Mouse (Mus musculus) lung, postnatal 14 days (tissue): ENCODE measurements around the gene Krtap4-1.
"Not testable (repeated sequence)": the region's sequence is repeated elsewhere in the genome, so short reads cannot be mapped to it uniquely, and the experiment has no call there.

Experiments used
- DNase-seq: peaks from one replicate; pipeline ENCODE4 v3.0.0; 2021

The Krtap4-1 gene

DNA sequence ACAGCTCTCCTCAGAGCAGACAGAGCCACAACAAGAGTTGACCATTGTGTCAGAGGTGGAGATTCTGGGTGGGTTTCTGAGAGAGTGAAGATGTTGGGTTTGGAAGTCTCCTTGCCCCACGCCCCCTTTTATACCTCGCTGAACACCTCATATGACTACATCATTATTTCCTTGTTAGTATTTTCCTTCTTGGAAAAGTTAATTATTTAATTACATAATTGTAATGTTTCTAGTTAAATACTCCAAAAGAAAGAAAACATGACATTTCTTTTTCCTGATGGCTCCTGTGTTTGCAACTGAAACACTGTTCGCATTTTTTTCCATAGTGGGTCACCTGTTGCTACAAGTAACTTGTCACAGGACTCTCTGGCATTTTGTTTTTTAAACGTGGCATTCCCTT, at the start of gene Krtap4-1:
Krtap4-1 (minus strand) TSS at position 101 of the 400 bp plus-strand sequence.
- DNase-seq: no peak

DNA sequence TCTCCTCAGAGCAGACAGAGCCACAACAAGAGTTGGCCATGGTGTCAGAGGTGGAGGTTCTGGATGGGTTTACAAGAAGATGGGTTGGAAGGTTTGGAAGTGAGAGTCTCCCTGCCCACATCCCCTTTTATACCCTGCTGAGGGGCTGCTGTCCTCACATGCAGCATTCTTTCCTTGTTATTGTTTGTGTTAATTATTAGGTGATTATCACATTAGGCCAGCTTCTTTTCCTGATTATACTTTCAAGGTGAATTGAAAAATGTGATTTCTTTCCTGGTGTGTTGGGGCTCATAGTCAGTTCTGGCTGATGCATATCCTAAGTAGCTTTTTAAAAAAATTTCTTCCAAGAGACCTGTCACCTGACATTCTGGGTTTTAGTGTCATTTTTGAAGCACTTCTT, 37.8 kb upstream of the Krtap4-1 start, which contains the start of gene Krtap4-6:
Krtap4-6 (minus strand) TSS at position 101 of the 400 bp plus-strand sequence.
- no peak for DNase-seq

DNA sequence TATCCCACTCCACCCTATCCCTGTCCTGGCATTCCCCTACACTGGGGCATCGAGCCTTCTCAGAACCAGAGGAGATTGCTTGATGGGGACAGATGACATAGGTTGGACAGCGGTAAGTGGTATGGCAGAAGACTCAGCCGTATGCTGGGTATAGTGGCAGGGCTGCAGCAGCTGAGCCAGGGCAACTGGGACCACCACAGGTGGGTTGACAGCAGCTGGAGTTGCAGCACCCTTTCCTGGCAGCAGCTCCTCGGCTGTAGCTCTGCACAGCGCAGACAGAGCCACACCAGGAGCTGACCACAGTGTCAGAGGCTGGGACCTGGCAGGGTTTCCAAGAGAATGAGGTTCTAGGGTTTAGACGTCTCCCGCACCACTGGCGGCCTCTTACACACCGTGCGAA, 34.8 kb upstream of the Krtap4-1 start:
- no peak for DNase-seq

DNA sequence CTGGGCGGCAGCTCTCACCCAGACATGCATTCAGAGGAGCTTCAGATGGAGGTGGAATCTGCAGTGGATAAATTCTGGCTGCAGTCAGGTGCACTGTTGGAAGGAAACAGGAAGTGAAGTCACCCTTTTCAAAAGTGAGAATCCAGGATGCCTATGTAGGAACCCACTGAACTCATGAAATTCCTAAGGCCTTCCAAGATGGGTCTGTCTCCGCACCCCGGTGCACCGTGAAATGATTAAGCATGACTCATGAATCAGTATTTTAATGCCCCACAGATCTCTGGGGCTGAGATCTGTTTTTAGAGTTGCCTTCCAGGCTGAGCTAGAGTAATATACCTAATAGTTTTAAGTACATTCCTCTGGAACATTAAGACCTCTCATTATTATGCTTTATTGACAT, 31.2 kb upstream of the Krtap4-1 start:
- no peak for DNase-seq

- DNase-seq: not testable (repeated sequence)
These were observed 30.5 kb upstream of the Krtap4-1 start, which contains the start of gene Gm11563 for GRCm38 (mm10) chr11:99658467-99659010. Gene Gm11563, minus strand, starts transcription at chr11:99658960.

GRCm38 (mm10) chr11:99657051-99657450, 29.0 kb upstream of the Krtap4-1 start:
- DNase-seq: no peak

DNA sequence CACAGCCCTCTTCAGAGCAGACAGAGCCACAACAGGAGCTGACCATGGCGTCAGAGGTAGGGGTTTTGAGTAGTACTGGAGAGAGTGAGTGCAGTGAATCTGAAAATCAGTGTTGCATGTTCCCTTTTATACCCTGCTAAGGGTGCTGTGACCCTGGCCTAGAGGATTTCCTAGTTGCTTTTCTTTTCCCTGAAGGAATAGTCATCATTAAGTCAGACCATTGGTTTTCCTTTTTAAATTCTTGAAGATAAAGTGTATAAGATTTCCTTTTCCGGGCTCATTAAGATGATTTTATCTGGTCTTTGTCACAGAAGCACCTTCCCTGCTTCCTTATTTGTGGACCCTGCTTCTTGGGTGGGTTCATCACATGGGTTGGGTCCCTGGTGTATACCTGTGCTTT, 22.1 kb upstream of the Krtap4-1 start, which contains the start of gene Gm11555:
Gm11555 (minus strand) TSS at position 101 of the 400 bp plus-strand sequence.
- DNase-seq: no peak

GRCm38 (mm10) chr11:99646444-99646843, 18.4 kb upstream of the Krtap4-1 start:
- DNase-seq: no peak

DNA sequence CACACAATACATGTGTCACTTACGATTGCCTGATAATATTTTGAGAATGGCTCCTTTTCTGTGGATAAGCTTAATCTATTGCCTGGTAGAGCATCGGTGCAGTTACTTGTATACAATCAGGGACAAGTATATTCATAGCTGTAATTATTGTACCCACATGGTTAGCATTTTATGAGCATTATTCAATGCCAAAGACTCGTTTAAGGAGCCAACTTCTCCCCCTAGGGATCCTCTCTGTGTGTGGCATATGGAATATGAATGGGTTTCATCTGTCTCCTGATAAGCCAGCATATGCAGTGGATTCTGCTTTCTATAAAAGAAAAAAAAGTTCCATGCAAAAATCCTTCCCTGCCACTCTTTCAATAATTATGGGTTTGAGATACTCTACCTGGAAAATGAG, 16.3 kb upstream of the Krtap4-1 start:
- no peak for DNase-seq

GRCm38 (mm10) chr11:99643635-99644139, 15.6 kb upstream of the Krtap4-1 start, which contains the start of gene Krtap4-7:
Gene Krtap4-7, minus strand, starts transcription at chr11:99644089.
- DNase-seq: not testable (repeated sequence)

GRCm38 (mm10) chr11:99640926-99641325, 12.9 kb upstream of the Krtap4-1 start:
- no peak for DNase-seq

GRCm38 (mm10) chr11:99637086-99637485, 9.0 kb upstream of the Krtap4-1 start:
- DNase-seq: no peak

DNA sequence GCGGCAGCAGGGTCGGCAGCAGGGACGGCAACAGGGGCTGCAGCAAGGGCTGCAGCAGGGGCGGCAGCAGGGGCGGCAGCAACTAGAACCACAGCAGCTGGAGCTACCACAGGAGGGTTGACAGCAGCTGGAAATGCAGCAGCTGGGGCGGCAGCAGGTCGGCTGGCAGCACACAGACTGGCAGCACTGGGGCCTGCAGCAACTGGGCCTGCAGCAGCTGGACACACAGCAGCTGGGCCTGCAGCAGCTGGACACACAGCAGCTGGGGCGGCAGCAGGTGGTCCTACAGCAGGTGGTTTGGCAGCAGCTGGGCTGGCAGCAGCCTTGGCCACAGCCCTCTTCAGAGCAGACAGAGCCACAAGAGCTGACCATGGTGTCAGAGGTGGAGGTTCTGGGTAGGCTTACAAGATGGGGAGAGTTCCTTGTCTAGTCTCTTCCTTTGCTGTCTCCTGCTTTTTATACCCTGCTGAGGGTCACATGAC, 6.7 kb upstream of the Krtap4-1 start, which contains the start of gene Krtap4-2:
Krtap4-2 (minus strand) TSS at position 432 of the 482 bp plus-strand sequence.
- DNase-seq: no peak

- DNase-seq: no peak
These were observed 5.3 kb upstream of the Krtap4-1 start for GRCm38 (mm10) chr11:99633293-99633692.

- no peak for DNase-seq
These were observed 2.9 kb upstream of the Krtap4-1 start for GRCm38 (mm10) chr11:99630890-99631289.

DNA sequence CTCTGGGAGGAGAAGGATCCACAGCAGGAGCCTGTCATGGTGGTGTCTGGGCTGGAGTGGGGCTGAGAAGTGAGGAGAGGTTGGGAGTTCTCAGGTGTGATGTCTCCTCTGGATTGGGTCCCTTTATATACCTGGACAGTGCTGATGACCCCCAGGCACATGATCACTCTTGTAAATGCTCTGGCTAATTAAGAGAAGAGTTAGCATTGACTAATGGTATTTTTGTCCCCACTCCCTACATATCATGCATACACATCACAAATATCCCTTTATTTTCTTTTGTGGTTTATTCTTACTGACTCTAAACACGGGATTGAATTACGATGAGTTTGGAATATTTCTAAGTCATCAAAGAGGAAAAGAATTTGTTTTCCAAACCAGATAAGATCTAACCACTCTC, 7.7 kb downstream of the Krtap4-1 start, which contains the start of gene Gm11562:
Gm11562 (minus strand) TSS at position 101 of the 400 bp plus-strand sequence.
- no peak for DNase-seq

DNA sequence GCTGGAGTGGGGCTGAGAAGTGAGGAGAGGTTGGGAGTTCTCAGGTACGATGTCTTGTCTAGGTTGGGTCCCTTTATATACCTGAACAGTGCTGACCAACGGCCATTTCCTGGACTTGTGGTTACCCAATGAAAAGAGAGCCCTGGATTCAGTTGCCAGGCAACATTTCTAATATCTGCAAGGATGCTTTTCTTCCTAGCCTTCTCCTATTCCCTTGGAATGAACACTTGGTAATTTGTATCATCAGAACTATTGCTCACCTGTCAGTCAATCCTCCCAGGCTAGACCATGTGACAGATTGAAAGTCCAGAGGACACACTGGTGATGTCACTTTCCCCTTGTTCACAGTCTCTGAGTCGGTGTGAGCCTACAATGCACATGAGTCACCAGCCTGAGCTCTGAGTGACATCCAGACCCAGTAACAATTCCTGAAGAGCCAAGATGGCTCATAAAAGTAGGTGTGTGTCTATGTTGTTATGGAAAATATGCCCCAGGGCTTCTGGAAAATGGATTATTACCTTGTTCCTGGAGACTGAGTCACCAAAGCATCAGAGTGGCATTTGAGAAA, 13.2 kb downstream of the Krtap4-1 start, which contains the start of gene Krtap2-4:
Krtap2-4 (minus strand) TSS at position 51 of the 568 bp plus-strand sequence.
- DNase-seq: no peak

- DNase-seq: not testable (repeated sequence)
These were observed 17.9 kb downstream of the Krtap4-1 start, which contains the start of gene Gm11937 for GRCm38 (mm10) chr11:99610089-99610488. Gene Gm11937, minus strand, starts transcription at chr11:99610189.

DNA sequence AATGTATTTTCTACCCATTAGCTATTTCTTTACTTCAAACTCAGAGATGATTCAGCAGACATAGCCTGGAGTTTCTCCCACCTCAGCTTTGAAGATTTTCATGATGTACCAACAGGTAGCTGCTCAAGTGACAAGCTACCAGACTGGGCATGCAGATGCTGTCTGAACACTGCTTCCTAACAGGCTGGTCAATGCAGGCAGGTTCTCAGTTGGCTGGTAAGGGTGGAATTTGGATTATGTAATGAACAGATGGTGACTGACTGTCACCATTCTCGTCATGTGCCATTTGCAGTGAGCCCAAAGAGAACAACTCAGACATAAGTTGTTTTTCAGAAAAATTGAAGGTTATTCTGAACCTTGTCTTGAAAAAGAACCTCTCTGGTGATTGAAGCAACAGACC, 18.9 kb downstream of the Krtap4-1 start:
- no peak for DNase-seq

DNA sequence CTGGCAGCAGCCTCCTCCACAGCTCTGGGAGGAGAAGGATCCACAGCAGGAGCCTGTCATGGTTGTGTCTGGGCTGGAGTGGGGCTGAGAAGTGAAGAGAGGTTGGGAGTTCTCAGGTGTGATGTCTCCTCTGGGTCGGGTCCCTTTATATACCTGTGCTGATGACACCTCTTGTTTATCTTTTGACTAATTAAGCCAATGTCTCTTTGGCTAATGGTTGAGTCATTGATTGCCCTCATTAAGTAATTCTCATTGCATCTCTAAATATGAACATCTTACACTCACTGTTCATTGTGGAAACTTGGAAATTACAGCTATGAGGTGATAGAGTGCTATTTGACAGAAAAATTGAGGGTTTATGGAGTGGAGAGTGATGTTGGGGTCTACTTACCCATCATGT, 24.8 kb downstream of the Krtap4-1 start, which contains the start of gene Gm11938:
Gm11938 (minus strand) TSS at position 101 of the 400 bp plus-strand sequence.
- DNase-seq: not testable (repeated sequence)

DNA sequence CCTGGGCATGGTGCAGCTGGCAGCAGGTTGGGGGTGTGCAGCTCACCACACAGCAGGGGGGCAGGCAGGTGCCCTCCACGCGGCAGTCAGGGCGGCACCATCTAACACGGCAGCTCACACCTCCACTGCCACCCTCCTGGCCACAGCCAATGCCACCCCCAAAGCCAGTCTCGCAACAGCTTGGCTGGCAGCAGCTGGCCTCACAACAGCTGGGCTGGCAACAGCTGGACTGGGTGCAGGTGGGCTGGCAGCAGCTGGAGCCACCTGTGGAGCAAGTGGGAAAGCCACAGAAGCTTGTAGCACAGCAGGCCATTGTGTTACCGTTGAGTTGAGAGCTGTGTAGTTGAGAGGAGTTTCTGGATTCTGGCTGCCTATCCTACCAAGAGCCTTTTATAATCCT, 30.3 kb downstream of the Krtap4-1 start, which contains the start of gene Krtap9-3:
Krtap9-3 (minus strand) TSS at position 364 of the 400 bp plus-strand sequence.
- not testable (repeated sequence) for DNase-seq

GRCm38 (mm10) chr11:99590981-99591380, 37.1 kb downstream of the Krtap4-1 start, which contains the start of gene Krtap1-3:
Gene Krtap1-3, minus strand, starts transcription at chr11:99591339.
- DNase-seq: no peak

- no peak for DNase-seq
These were observed 42.9 kb downstream of the Krtap4-1 start for GRCm38 (mm10) chr11:99585096-99585495.
